Mouse (Mus musculus): ENCODE data around the gene Sel1l3.

DNA sequence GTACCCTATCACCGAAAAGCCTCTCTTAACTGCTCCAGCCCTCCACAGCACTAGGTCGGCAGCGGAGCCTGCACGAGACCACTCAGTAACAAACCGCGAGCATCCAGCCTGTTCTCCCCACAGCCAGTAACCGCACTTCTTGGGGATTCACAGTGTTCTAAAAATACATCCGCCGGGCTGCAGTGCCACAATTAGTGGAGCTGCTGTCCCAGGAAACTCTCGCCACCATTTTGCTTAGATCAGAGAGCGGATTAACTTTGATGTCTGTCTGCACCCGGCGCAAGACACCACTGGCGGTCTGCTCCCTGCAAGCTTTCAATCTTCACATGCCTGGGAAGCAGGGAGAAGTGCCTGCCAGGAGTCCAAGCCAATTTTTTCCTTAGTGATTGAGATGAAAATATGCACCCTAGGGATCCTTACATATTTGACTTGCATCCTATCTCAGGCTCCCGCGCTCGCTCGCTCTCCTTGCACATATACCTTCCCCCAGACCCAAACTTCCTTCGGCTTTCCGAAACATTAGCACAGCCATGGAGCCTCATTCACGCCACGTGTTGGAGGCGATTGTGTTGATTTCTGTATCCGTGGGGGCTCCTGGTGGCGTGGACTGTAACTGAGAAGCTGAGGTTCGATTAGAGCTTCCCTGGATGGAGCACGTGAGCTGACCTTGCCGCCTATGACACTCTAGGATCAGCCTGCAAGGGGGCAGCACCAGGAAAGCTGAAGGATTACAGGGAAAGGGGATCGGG is 44.5 kb upstream of the Sel1l3 start:
- TF ChIP-seq CTCF (conservative IDR thresholded peaks at IDR 0.05 in 1 of 2, IDR thresholded peaks at IDR 0.05 in 1 of 2; ENCODE audit: low read depth in 2 of 2, low read length in 2 of 2) (no peak), CHD1 (IDR thresholded peaks at IDR 0.05; ENCODE audit: low read depth, low read length) (no peak), JUND (conservative IDR thresholded peaks at IDR 0.05; ENCODE audit: low read depth, low read length) (no peak), TCF12 (IDR thresholded peaks at IDR 0.05; ENCODE audit: low read depth, low read length) (no peak), MYC (IDR thresholded peaks at IDR 0.05; ENCODE audit: low read depth, low read length) (no peak)

Data from CH12.LX (cell line).